Mouse (Mus musculus) layer of hippocampus, adult 8-10 months (tissue): Measurements from ENCODE around the gene Ffar2. TPM values are rescaled to one million over a fixed set of nuclear protein-coding genes. Genes with fewer than 3 reads are reported as not detected.

Source experiments
- DNase-seq, 2 experiments: peaks; one replicate each; pipeline ENCODE4 v3.0.0; 2022; ENCODE audit warnings: low spot score in 2 of 2
- total RNA-seq, 4 experiments: library from RNA; stranded (reverse); gene quantifications; 2 replicates each; pipeline ENCODE4 v1.2.4; 2022

The Ffar2 gene
- total RNA-seq, 4 experiments from 2014 or later: 0.20 TPM; not detected in 3

DNA sequence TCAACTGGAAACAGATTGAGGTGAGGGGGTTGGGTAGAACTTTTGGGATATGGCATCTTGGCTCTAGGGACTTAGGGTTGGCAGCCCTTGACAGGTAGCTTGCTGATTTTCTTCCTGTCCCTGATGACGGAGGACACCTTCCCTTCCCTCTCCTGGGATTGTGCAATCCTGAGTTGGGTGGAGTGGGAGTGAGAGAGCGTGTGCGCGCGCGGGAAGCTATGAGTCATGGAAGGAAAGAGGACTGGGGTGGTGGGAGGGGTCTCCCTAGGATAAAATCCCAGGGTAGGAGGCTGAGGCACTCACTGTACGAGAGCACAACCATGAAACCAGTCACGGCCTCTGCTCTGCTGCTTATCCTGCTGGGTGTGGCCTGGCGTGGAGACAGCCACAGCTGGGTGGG, 47.5 kb downstream of the Ffar2 start:
- DNase-seq: no peak

DNA sequence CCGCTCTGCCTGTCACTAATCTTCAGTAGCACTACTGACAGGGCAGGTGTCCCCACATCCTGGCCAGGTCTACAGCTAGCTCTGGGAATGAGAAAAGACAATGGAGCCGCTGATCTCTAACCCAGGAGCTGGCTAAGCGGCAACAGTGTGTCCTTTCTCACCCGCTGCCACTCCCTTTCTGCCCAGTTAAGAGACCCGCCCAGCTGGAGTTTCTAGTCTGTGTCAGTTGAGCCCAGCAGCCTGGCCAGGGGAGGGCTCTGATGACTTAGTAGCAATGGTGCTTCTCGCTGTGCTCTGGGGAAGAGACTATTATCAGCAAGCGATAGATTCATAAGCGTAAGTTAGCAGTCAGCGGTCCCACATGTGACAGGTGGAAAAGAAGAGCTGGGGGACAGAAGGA, 54.3 kb downstream of the Ffar2 start:
- no peak for DNase-seq

Other genes with a start within 250 kb of the Ffar2 start
- gene Kmt2b, start 235.0 kb downstream of the Ffar2 start, total RNA-seq: 10 to 100 TPM; 44.1 to 60.2 (median 56.1) TPM
- gene Zbtb32, start 224.9 kb downstream of the Ffar2 start, total RNA-seq: not detected
- gene Upk1a, start 210.9 kb downstream of the Ffar2 start, total RNA-seq: 1 to 10 TPM in 1 of 4 experiments, under 1 TPM in 2, not detected in 1; 0.39 to 1.2 (median 0.89) TPM
- 100 to 1,000 TPM; 631 to 661 (median 651) TPM for gene Cox6b1, start 197.6 kb downstream of the Ffar2 start, total RNA-seq
- not detected for gene Etv2, start 187.9 kb downstream of the Ffar2 start, total RNA-seq
- 10 to 100 TPM; 61.9 to 71.5 (median 70.1) TPM for gene Rbm42, start 173.5 kb downstream of the Ffar2 start, total RNA-seq
- 1 to 10 TPM; 5.7 to 8.3 (median 6.8) TPM for gene Haus5, start 158.8 kb downstream of the Ffar2 start, total RNA-seq
- not detected for gene Pmis2, start 152.2 kb downstream of the Ffar2 start, total RNA-seq
- not detected for gene 2200002J24Rik, start 124.8 kb downstream of the Ffar2 start, total RNA-seq
- 1 to 10 TPM; 1.1 to 2.1 (median 1.6) TPM for gene Atp4a, start 111.6 kb downstream of the Ffar2 start, total RNA-seq
- 100 to 1,000 TPM; 110 to 119 (median 116) TPM for gene Tmem147, start 94.2 kb downstream of the Ffar2 start, total RNA-seq
- not detected for gene Gapdhs, start 80.1 kb downstream of the Ffar2 start, total RNA-seq
- 10 to 100 TPM in 1 of 4 experiments, 1 to 10 TPM in 3; 7.8 to 11.8 (median 8.4) TPM for gene Sbsn, start 72.3 kb downstream of the Ffar2 start, total RNA-seq
- 1 to 10 TPM in 1 of 4 experiments, under 1 TPM in 2, not detected in 1; 0.84 to 1.5 (median 0.95) TPM for gene Dmkn, start 60.0 kb downstream of the Ffar2 start, total RNA-seq
- not detected for gene Krtdap, start 35.9 kb downstream of the Ffar2 start, total RNA-seq
- not detected for gene Ffar3, start 32.4 kb upstream of the Ffar2 start, total RNA-seq
- not detected for gene Ffar1, start 37.8 kb upstream of the Ffar2 start, total RNA-seq
- gene Cd22, start 56.6 kb upstream of the Ffar2 start, total RNA-seq: 1 to 10 TPM in 2 of 4 experiments, not detected in 2; 1.1 to 1.6 TPM
- 100 to 1,000 TPM; 151 to 226 (median 183) TPM for gene Mag, start 91.1 kb upstream of the Ffar2 start, total RNA-seq
- not detected for gene Hamp2, start 100.9 kb upstream of the Ffar2 start, total RNA-seq
- not detected for gene Hamp, start 120.3 kb upstream of the Ffar2 start, total RNA-seq
- gene Usf2, start 133.0 kb upstream of the Ffar2 start, total RNA-seq: 100 to 1,000 TPM; 118 to 123 (median 120) TPM
- gene Lsr, start 149.7 kb upstream of the Ffar2 start, total RNA-seq: 1 to 10 TPM; 5.1 to 9.0 (median 6.0) TPM
- gene Fam187b, start 150.0 kb upstream of the Ffar2 start, total RNA-seq: under 1 TPM in 1 of 4 experiments, not detected in 3; 0.21 TPM
- 10 to 100 TPM; 27.5 to 36.2 (median 30.7) TPM for gene Fxyd5, start 218.7 kb upstream of the Ffar2 start, total RNA-seq
- gene Fxyd7, start 227.7 kb upstream of the Ffar2 start, total RNA-seq: 100 to 1,000 TPM; 103 to 116 (median 108) TPM
- 100 to 1,000 TPM in 2 of 4 experiments, 10 to 100 TPM in 2; 80.5 to 263 (median 172) TPM for gene Fxyd1, start 233.4 kb upstream of the Ffar2 start, total RNA-seq
- gene Lgi4, start 235.6 kb upstream of the Ffar2 start, total RNA-seq: 10 to 100 TPM; 38.3 to 64.2 (median 55.9) TPM